In the genomic region with DNA sequence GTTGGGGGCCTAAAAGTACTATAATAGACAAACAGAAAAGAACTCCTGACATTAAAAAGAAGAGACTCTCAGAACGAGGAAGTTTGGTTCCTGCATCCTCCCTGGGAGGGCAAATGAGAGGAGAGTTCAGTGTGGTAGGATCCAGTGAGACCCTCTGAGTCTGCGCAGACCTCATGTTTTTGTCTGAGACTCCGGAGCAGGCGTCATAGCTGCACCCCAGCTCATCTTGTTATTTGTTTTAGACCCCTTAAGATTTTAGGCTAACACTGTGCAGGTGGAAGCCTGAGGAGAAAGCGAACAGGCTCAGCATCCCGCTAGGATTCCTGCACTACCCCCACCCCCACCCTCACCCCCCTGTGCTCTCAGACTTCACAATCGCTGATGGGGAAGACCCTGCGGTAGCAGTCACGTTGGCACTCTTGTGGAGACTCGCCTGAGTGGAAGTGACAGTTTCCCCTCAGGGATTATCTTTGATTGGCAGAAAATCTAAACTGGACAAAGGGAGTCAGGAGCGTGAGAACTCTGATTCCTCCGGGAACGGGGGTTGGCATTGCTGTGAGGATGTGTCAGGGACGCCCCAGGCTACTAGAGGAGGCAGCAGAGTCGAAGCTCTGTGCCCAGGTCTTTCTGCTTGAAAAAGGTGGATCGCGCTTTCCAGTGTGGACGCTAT, we compare ENCODE assay signal across 17 mouse cellular contexts.
DNase-seq lines count a peak whose midpoint lies in the region; ATAC-seq lines count a peak whose summit lies in the region.
"Had no signal": no experiment of that assay in that cellular context is flagged by ENCODE, and none has a peak within 500 bp of the region (broad histone marks: within the 10 kb centered on the region; RNA-seq: fewer than 3 reads in every experiment).

No protein-coding gene starts in this region.

- H3K27ac ChIP-seq in forebrain, embryonic 15.5 days (replicated peaks), result no peak overlapping the region
- no peak overlapping the region; the same call in 1 of the 2 replicates for H3K27ac ChIP-seq in midbrain, embryonic 11.5 days (ENCODE audit: low read depth, low read length)
- H3K27ac ChIP-seq: left cerebral cortex, adult 2 months had no signal

- peaks cover 6% of the 10 kb centered on the region for H3K4me1 ChIP-seq in forebrain, embryonic 15.5 days
- peaks cover 12% of the 10 kb centered on the region for H3K4me1 ChIP-seq in midbrain, embryonic 11.5 days (ENCODE audit: control insufficient read depth, insufficient read depth, low read length)

- no peaks in the 10 kb centered on the region for H3K27me3 ChIP-seq in forebrain, embryonic 15.5 days
- no peaks in the 10 kb centered on the region for H3K27me3 ChIP-seq in midbrain, embryonic 11.5 days (ENCODE audit: control insufficient read depth, insufficient read depth, low read length)
- H3K27me3 ChIP-seq: heart, embryonic 12.5 days had no signal

- H3K4me3 ChIP-seq in forebrain, embryonic 15.5 days, result 0 out of 2 replicates have a peak overlapping the region, but pooled peaks have one; percentile 4
- peak overlapping the region; percentile 7; the same call in 1 of the 2 replicates for H3K4me3 ChIP-seq in midbrain, embryonic 11.5 days (ENCODE audit: low read depth, low read length)
- H3K4me3 ChIP-seq: heart, embryonic 12.5 days; left cerebral cortex, adult 2 months had no signal

- DNase-seq in Muller cell, postnatal 12 days (ENCODE audit: inconsistent ontology term), result peak; percentile 84
- peak; percentile 24 for DNase-seq in embryo, embryonic 9.5 days (ENCODE audit: extremely low spot score)
- peak; percentile 93 for DNase-seq in midbrain, embryonic 11.5 days (ENCODE audit: low spot score, missing footprints)
- DNase-seq in thymus, postnatal 4 days, result no peak
- no peak for DNase-seq in layer of hippocampus, postnatal 25 days (ENCODE audit: extremely low spot score in 1 of 2, low spot score in 1 of 2)
- DNase-seq in heart, postnatal 4 days, result no peak
- DNase-seq: adrenal gland, adult 8-10 months; kidney, postnatal 25 days; liver; thymus, postnatal 25 days had no signal

- ATAC-seq in forebrain, embryonic 15.5 days (replicated peaks), result 0 out of 2 replicates have a peak, but pooled peaks have one; percentile 23
- peak; percentile 83 for ATAC-seq in midbrain, embryonic 11.5 days (ENCODE audit: low FRiP score)
- no peak for ATAC-seq in activated CD4-positive, CD25-positive, alpha-beta regulatory T cell, adult 4 months
- ATAC-seq: CD4-positive, CD25-positive, alpha-beta regulatory T cell, adult 4 months; inflammation-experienced regulatory T-cells, adult 6 months; lung, postnatal 0 days had no signal

- WGBS in forebrain, embryonic 15.5 days, result 32% methylated on average over 18 of the region's 18 CpGs
- WGBS in midbrain, embryonic 11.5 days, result 31% methylated on average over 18 of the region's 18 CpGs

- peak overlapping the region; percentile 12 for H3K4me2 ChIP-seq in forebrain, embryonic 15.5 days (replicated peaks)
- H3K4me2 ChIP-seq in midbrain, embryonic 11.5 days, result peak overlapping the region; percentile 35
- H3K4me2 ChIP-seq: heart, embryonic 12.5 days had no signal

- no peak overlapping the region for H3K9ac ChIP-seq in forebrain, embryonic 15.5 days (replicated peaks)
- H3K9ac ChIP-seq in midbrain, embryonic 11.5 days (ENCODE audit: low read length), result no peak overlapping the region
- H3K9ac ChIP-seq: heart, embryonic 12.5 days had no signal

- no peaks in the 10 kb centered on the region for H3K9me3 ChIP-seq in forebrain, embryonic 15.5 days
- no peaks in the 10 kb centered on the region for H3K9me3 ChIP-seq in midbrain, embryonic 11.5 days (ENCODE audit: control insufficient read depth, low read length)
- H3K9me3 ChIP-seq: heart, embryonic 12.5 days had no signal

- H3K36me3 ChIP-seq in forebrain, embryonic 15.5 days, result no peaks in the 10 kb centered on the region
- H3K36me3 ChIP-seq in midbrain, embryonic 11.5 days (ENCODE audit: control insufficient read depth, insufficient read depth, low read length), result no peaks in the 10 kb centered on the region
- H3K36me3 ChIP-seq: heart, embryonic 12.5 days had no signal

Comparison
In these comparisons a context has a peak if more than half of its experiments do, and no peak if none do; other contexts are left out.
1. DNase-seq: peak in Muller cell, postnatal 12 days (single experiment), embryo, embryonic 9.5 days (single experiment) and midbrain, embryonic 11.5 days (single experiment); none in thymus, postnatal 4 days (single experiment), layer of hippocampus, postnatal 25 days (0 of 2) and heart, postnatal 4 days (single experiment).